Mouse (Mus musculus) thymus, postnatal 36 days (tissue): ENCODE measurements around the gene Acin1.

Source experiments
- DNase-seq, 2 experiments: peaks; one replicate each; pipeline ENCODE4 v3.0.0; 2022; ENCODE audit warnings: mixed read lengths in 2 of 2

Gene Acin1

GRCm38 (mm10) chr14:54686522-54687143 is at the start of gene Acin1:
Acin1 (minus strand) TSS chr14:54686931.
- peak; percentile 100 for DNase-seq

- no peak for DNase-seq
Measured at GRCm38 (mm10) chr14:54735221-54735620, 48.5 kb upstream of the Acin1 start.

DNA sequence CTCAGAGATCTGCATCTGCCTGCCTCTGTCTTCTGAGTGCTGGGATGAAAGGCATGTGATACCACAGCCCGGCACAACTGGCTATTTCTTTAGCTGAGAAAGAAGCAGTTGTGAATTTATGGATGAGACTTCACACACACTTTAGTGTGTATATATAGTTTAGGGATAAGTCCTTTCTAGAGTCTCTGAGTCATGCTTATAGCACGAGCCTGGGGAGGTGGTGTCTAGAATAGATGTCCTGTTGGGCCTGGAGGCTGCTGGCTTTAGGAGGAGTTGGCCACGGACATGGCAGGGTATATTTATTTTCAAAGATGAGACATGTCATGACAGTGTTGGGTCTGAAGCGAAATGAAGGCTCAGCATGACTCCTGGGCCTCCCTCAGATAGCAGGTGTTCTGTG is 47.3 kb upstream of the Acin1 start:
- DNase-seq: no peak

GRCm38 (mm10) chr14:54732206-54732605 is 45.5 kb upstream of the Acin1 start:
- DNase-seq: no peak

DNA sequence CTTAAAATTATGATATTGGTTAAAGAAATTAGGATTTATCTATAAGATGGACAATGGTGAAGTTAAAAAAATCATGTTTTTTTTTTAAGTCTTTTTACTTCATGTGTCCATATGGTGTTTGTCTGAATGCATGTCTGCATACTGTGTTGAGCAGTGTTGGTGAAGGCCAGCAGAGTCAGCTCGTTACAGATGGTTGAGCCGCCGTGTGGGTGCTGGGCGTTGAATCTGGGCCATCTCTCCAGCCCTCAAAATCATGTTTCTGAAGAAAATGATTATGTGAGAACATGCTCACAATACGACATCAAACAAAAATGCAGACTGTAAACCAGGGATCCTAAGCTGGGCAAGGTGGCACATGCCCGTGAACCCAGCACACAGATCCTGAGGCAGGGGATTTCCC is 43.6 kb upstream of the Acin1 start:
- no peak for DNase-seq

GRCm38 (mm10) chr14:54728823-54729653 is 42.3 kb upstream of the Acin1 start:
- no peak for DNase-seq

GRCm38 (mm10) chr14:54727565-54727964 is 40.8 kb upstream of the Acin1 start:
- no peak for DNase-seq

GRCm38 (mm10) chr14:54724049-54724448 is 37.3 kb upstream of the Acin1 start:
- DNase-seq: no peak

GRCm38 (mm10) chr14:54721711-54722110 is 35.0 kb upstream of the Acin1 start:
- no peak for DNase-seq

GRCm38 (mm10) chr14:54720654-54721350 is 34.1 kb upstream of the Acin1 start:
- DNase-seq: no peak

GRCm38 (mm10) chr14:54720041-54720440 is 33.3 kb upstream of the Acin1 start:
- no peak for DNase-seq

- DNase-seq: no peak
Measured at GRCm38 (mm10) chr14:54715402-54715801, 28.7 kb upstream of the Acin1 start.

DNA sequence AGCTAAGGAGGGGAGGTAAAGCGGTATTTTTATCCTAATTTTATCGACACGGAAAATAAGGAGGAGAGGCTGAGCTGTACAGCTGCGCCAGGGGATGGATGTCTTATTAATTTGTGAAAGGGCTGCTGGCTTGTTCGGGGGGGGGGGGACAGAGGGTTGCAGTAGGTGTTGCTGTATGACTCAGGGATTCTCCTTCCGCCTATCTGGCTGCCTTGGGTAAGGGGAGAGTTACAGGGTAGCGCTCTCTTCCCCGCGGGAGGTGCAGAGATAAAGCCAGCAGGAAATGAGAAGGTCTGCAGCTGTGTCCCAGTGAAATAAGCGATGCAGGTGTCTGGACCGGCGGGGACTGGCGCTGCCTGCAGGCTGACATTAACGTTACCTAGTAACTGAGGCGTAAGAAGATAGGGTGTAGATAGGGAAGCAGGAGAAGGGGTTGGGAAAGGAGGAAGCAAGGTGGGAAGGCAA is 27.9 kb upstream of the Acin1 start:
- DNase-seq: peak; percentile 62 to 76

DNA sequence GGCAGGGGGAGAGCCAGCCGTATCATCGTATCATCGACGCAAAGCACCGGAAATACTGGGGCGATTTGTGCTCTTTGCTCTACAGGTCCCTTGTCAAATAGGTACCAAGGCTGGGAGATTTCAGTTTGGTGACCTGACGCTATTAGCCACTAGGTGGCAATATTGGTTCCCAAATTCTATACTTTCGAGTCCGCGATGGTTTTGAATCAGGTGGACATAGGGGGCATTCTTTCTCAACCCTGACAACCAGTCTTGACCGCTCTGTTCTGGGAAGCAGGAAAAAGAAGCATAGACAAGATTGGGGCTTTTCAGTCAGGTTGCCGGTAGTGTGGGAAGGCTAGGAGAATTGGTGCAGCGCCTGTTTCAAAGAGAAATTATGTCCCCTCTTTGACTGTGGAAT is 27.4 kb upstream of the Acin1 start:
- peak; percentile 57 to 58 for DNase-seq

DNA sequence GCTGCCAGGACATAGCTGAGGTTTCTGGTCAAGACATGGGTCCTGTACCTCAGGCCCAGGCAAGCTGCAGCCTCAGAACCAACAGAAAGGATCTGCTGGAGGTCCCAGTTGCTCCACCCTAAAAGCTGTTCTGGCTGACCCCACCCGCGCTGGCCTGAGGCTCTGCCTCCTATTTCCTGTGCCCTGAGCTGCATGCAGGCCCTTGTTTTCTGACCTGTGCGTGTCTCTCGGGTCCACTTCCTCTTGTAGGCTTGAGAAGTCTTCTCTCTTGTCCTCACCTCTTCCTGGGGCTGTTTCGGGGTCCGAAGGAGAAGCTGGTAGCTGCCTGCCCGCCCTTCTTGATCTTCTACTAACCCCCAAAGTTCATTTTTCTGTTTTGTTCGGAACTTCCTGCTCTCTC is 26.1 kb upstream of the Acin1 start:
- no peak for DNase-seq

DNA sequence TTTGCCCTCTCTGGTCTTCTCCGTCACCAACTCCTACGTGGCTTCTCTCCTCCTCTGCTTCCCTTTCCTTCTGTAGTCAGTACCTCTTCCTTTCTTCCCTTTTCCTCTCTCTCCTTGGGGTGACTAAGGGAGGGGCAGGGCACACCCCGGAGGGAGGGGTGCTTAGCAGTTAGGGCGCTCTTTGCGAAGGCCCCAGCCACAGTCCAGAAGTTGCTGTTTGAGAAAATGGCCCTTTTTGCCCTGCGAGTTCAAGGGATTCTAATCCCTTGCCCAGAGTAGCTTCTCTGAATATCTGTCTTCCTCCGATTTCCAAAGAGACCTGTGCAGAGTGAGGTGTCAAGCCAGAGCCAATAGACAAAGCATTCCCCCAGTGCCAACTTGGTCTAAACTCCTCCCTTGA is 25.3 kb upstream of the Acin1 start, which contains the start of gene Cebpe:
Gene Cebpe (minus strand): TSS at position 101 of the 400 bp plus-strand sequence.
- DNase-seq: no peak

- no peak for DNase-seq
Measured at GRCm38 (mm10) chr14:54709054-54709453, 22.3 kb upstream of the Acin1 start.

DNA sequence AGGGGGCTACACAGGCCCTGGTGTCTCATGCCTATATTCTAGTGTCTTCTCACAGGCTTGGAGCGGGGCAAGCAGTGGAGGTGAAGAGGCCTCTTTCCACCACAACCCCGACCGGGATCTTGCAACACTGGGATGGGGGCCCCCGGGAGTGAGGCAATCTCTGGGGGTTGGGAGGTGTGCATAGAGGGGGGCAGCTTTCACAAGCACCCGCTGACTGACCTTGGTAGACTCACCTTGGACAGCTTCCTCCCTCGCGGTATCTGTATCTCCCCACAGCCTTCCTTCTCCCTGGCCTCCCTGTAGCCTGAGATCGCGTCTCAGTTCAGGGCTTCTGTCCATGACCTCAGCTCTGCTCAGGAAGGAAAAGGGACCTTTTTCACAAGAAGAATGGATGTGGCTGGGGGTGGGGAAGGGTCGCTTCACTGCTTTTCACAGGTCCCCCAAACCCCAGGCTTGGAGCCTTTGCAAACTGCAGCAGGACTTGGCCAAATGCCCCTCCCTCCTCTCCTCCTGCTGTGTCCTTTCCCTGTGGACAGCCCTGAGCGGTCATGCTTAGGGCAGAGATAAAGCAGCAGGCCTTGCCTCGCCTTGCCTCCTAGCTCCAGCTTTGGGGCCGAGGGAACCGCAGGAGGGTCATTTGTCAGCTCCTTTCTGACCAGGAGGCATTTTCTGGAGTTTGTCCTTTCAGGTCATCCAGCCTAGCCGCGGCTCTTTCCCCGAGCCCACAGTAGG is 20.0 kb upstream of the Acin1 start:
- DNase-seq: no peak

- no peak for DNase-seq
Measured at GRCm38 (mm10) chr14:54705844-54706243, 19.1 kb upstream of the Acin1 start.

- no peak for DNase-seq
Measured at GRCm38 (mm10) chr14:54703207-54703606, 16.5 kb upstream of the Acin1 start.

GRCm38 (mm10) chr14:54701298-54701697 is 14.6 kb upstream of the Acin1 start:
- DNase-seq: peak; percentile 83 to 85

- DNase-seq: no peak
Measured at GRCm38 (mm10) chr14:54699586-54699985, 12.9 kb upstream of the Acin1 start.

DNA sequence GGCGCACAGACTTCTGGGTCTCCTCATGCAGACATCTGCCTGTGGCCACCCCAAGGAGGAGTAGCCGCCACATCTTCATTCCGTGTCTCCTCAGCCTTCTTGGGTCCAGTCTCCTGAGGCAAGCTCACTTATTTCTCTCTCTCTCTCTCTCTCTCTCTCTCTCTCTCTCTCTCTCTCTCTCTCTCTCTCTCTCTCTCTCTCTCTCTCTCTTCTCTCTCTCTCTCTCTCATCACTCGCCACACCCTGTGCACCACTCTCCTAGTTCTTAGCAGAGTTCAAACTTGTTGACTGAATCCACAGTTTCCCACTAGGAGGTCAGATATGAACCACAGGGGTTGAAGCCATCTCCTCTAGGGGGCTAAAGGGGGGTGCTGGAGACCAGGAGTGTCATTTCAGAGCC is 12.0 kb upstream of the Acin1 start, which contains the start of gene Gm29776:
Gene Gm29776 (minus strand): TSS at position 101 of the 400 bp plus-strand sequence.
- no peak for DNase-seq
